Mouse (Mus musculus) frontal cortex, adult (tissue): ENCODE data around the gene Tra2b.
"Not testable (repeated sequence)": the region's sequence is repeated elsewhere in the genome, so short reads cannot be mapped to it uniquely, and the experiment has no call there.

Source experiments
- ATAC-seq: cut with Nextera tagmentation; 2 replicates; pipeline ENCODE4 v1.9.2; 2017; ENCODE audit warnings: mild to moderate bottlenecking, moderate library complexity, mixed read lengths; ENCODE audit not compliant: low TSS enrichment

The Tra2b gene

GRCm38 (mm10) chr16:22265849-22266376 lies at the start of gene Tra2b:
Gene Tra2b (minus strand): TSS chr16:22266005.
- ATAC-seq, result peak; percentile 96

GRCm38 (mm10) chr16:22310649-22311048 lies 44.8 kb upstream of the Tra2b start:
- ATAC-seq, result peak; percentile 69

GRCm38 (mm10) chr16:22302606-22303005 lies 36.8 kb upstream of the Tra2b start:
- ATAC-seq, result peak; percentile 90

- ATAC-seq, result no peak; the same call in 1 of the 2 replicates
Observed at GRCm38 (mm10) chr16:22301378-22301777, 35.6 kb upstream of the Tra2b start.

GRCm38 (mm10) chr16:22296901-22297300 lies 31.1 kb upstream of the Tra2b start:
- no peak for ATAC-seq

- ATAC-seq, result not testable (repeated sequence)
Observed at GRCm38 (mm10) chr16:22294812-22295211, 29.0 kb upstream of the Tra2b start.

- ATAC-seq, result no peak
Observed at GRCm38 (mm10) chr16:22293600-22293999, 27.8 kb upstream of the Tra2b start.

- no peak for ATAC-seq
Observed at GRCm38 (mm10) chr16:22292394-22292793, 26.6 kb upstream of the Tra2b start.

- peak; percentile 78 for ATAC-seq
Observed at GRCm38 (mm10) chr16:22289643-22290042, 23.8 kb upstream of the Tra2b start.

GRCm38 (mm10) chr16:22286996-22287395 lies 21.2 kb upstream of the Tra2b start:
- no peak for ATAC-seq

GRCm38 (mm10) chr16:22276536-22276935 lies 10.7 kb upstream of the Tra2b start:
- ATAC-seq, result no peak

- peak; percentile 52 for ATAC-seq
Observed at GRCm38 (mm10) chr16:22275142-22275541, 9.3 kb upstream of the Tra2b start.

GRCm38 (mm10) chr16:22270491-22270890 lies 4.7 kb upstream of the Tra2b start:
- no peak for ATAC-seq

GRCm38 (mm10) chr16:22266384-22266783 lies 579 bp upstream of the Tra2b start:
- ATAC-seq, result no peak

- peak; percentile 68 for ATAC-seq
Observed at GRCm38 (mm10) chr16:22264962-22265848, 600 bp downstream of the Tra2b start.

- no peak for ATAC-seq
Observed at GRCm38 (mm10) chr16:22264232-22264961, 1.4 kb downstream of the Tra2b start.

- ATAC-seq, result no peak
Observed at GRCm38 (mm10) chr16:22263124-22263523, 2.7 kb downstream of the Tra2b start.

- no peak for ATAC-seq
Observed at GRCm38 (mm10) chr16:22261563-22261962, 4.2 kb downstream of the Tra2b start.

- ATAC-seq, result no peak
Observed at GRCm38 (mm10) chr16:22260423-22261143, 5.2 kb downstream of the Tra2b start.

GRCm38 (mm10) chr16:22252255-22252654 lies 13.6 kb downstream of the Tra2b start:
- not testable (repeated sequence) for ATAC-seq

- ATAC-seq, result no peak; the same call in 1 of the 2 replicates
Observed at GRCm38 (mm10) chr16:22250307-22250706, 15.5 kb downstream of the Tra2b start.

- no peak for ATAC-seq
Observed at GRCm38 (mm10) chr16:22249754-22250153, 16.1 kb downstream of the Tra2b start.
